Mouse (Mus musculus): ENCODE measurements around the gene Fam189a2. TPM values are rescaled to one million over a fixed set of nuclear protein-coding genes. Genes with fewer than 3 reads are reported as not detected.

Gene Fam189a2
- total and polyA plus RNA-seq, 3 experiments = not detected

- no peak for TF ChIP-seq MAX (IDR thresholded peaks at IDR 0.05; ENCODE audit: low read length)
Observed at GRCm38 (mm10) chr19:23960831-23961447, 69.9 kb downstream of the Fam189a2 start (continued).

- Histone ChIP-seq H3K9ac (ENCODE audit: control insufficient read depth, low read depth, low read length, poor library complexity, severe bottlenecking) (no peak overlapping the region), H3K9me3 (replicated peaks; ENCODE audit: insufficient read depth, low read length) (no peaks in the 10 kb centered on the region), H3K36me3 (ENCODE audit: control insufficient read depth in 1 of 2, insufficient read depth in 2 of 2, low read length in 2 of 2) (no peaks in the 10 kb centered on the region), H3K79me2 (ENCODE audit: control insufficient read depth, insufficient read depth, low read length, poor library complexity) (no peaks in the 10 kb centered on the region), H3K4me3 (ENCODE audit: control insufficient read depth in 1 of 2, insufficient read depth in 1 of 2, low read depth in 2 of 2, low read length in 2 of 2) (no peak overlapping the region), H3K4me1 (ENCODE audit: control insufficient read depth in 1 of 2, insufficient read depth in 2 of 2, low read length in 2 of 2) (no peaks in the 10 kb centered on the region), H3K27me3 (ENCODE audit: control insufficient read depth in 1 of 2, insufficient read depth in 2 of 2, low read length in 2 of 2) (no peaks in the 10 kb centered on the region), H3K27ac (ENCODE audit: control insufficient read depth, low read depth, low read length) (no peak overlapping the region)
- no peak for DNase-seq (ENCODE audit: low read depth, low spot score)
- no peak for TF ChIP-seq JUND (IDR thresholded peaks at IDR 0.05; ENCODE audit: low read depth, low read length)
- TF ChIP-seq ELF1 (IDR thresholded peaks at IDR 0.05; ENCODE audit: low read depth, low read length) = no peak
- no peak for TF ChIP-seq CTCF (IDR thresholded peaks at IDR 0.05 in 2 of 3, conservative IDR thresholded peaks at IDR 0.05 in 1 of 3; ENCODE audit: control insufficient read depth in 1 of 3, insufficient read depth in 1 of 3, low read depth in 2 of 3, low read length in 3 of 3, poor library complexity in 1 of 3, severe bottlenecking in 1 of 3)
- no peak for TF ChIP-seq MYB (IDR thresholded peaks at IDR 0.05; ENCODE audit: low read depth, low read length)
- TF ChIP-seq BHLHE40 (IDR thresholded peaks at IDR 0.05; ENCODE audit: borderline replicate concordance, low read depth, low read length) = no peak
- no peak for TF ChIP-seq CHD2 (IDR thresholded peaks at IDR 0.05; ENCODE audit: low read length)
- TF ChIP-seq NRF1 (IDR thresholded peaks at IDR 0.05; ENCODE audit: insufficient read depth, low read depth, low read length, poor library complexity, severe bottlenecking) = no peak
- no peak for TF ChIP-seq ZMIZ1 (IDR thresholded peaks at IDR 0.05; ENCODE audit: low read depth, low read length)
Observed at GRCm38 (mm10) chr19:23960275-23960674, 70.5 kb downstream of the Fam189a2 start.

GRCm38 (mm10) chr19:23959870-23960269, 70.9 kb downstream of the Fam189a2 start:
- no peak for DNase-seq (ENCODE audit: low read depth, low spot score)
- H3K27ac ChIP-seq (ENCODE audit: control insufficient read depth, low read depth, low read length) = no peak overlapping the region
- no peaks in the 10 kb centered on the region for H3K36me3 ChIP-seq (ENCODE audit: control insufficient read depth in 1 of 2, insufficient read depth in 2 of 2, low read length in 2 of 2)
- no peaks in the 10 kb centered on the region for H3K27me3 ChIP-seq (ENCODE audit: control insufficient read depth in 1 of 2, insufficient read depth in 2 of 2, low read length in 2 of 2)
- no peak overlapping the region for H3K4me3 ChIP-seq (ENCODE audit: control insufficient read depth in 1 of 2, insufficient read depth in 1 of 2, low read depth in 2 of 2, low read length in 2 of 2)
- H3K4me1 ChIP-seq (ENCODE audit: control insufficient read depth in 1 of 2, insufficient read depth in 2 of 2, low read length in 2 of 2) = no peaks in the 10 kb centered on the region
- H3K9me3 ChIP-seq (replicated peaks; ENCODE audit: insufficient read depth, low read length) = no peaks in the 10 kb centered on the region
- no peaks in the 10 kb centered on the region for H3K79me2 ChIP-seq (ENCODE audit: control insufficient read depth, insufficient read depth, low read length, poor library complexity)
- TF ChIP-seq JUND (IDR thresholded peaks at IDR 0.05; ENCODE audit: low read depth, low read length) = no peak
- no peak for TF ChIP-seq USF1 (IDR thresholded peaks at IDR 0.05; ENCODE audit: low read depth, low read length)
- no peak for TF ChIP-seq POLR2AphosphoS5 (IDR thresholded peaks at IDR 0.05; ENCODE audit: borderline replicate concordance, low read depth, low read length)
- no peak for TF ChIP-seq SIN3A (IDR thresholded peaks at IDR 0.05; ENCODE audit: low read length)
- no peak for TF ChIP-seq UBTF (IDR thresholded peaks at IDR 0.05; ENCODE audit: borderline replicate concordance, insufficient read depth, low read depth, low read length)
- TF ChIP-seq MAX (IDR thresholded peaks at IDR 0.05; ENCODE audit: low read length) = no peak
- TF ChIP-seq E2F4 (IDR thresholded peaks at IDR 0.05; ENCODE audit: borderline replicate concordance, low read depth, low read length) = no peak
- TF ChIP-seq RAD21 (IDR thresholded peaks at IDR 0.05; ENCODE audit: low read depth, low read length) = no peak
- no peak for TF ChIP-seq ETS1 (IDR thresholded peaks at IDR 0.05; ENCODE audit: low read depth, low read length)
- no peak for TF ChIP-seq MAZ (IDR thresholded peaks at IDR 0.05; ENCODE audit: low read depth, low read length)
- TF ChIP-seq POLR2A (IDR thresholded peaks at IDR 0.05; ENCODE audit: control insufficient read depth in 1 of 2, insufficient read depth in 1 of 2, low read depth in 1 of 2, low read length in 2 of 2, poor library complexity in 1 of 2) = no peak
- TF ChIP-seq GABPA (IDR thresholded peaks at IDR 0.05; ENCODE audit: low read depth, low read length) = no peak
- no peak for TF ChIP-seq ZNF384 (IDR thresholded peaks at IDR 0.05; ENCODE audit: low read depth, low read length)
- TF ChIP-seq TCF12 (IDR thresholded peaks at IDR 0.05; ENCODE audit: low read depth, low read length) = no peak
- TF ChIP-seq ELF1 (IDR thresholded peaks at IDR 0.05; ENCODE audit: low read depth, low read length) = no peak
- TF ChIP-seq MXI1 (IDR thresholded peaks at IDR 0.05; ENCODE audit: low read depth, low read length) = no peak
- no peak for TF ChIP-seq RCOR1 (IDR thresholded peaks at IDR 0.05; ENCODE audit: low read depth, low read length)
- no peak overlapping the region for H3K9ac ChIP-seq (ENCODE audit: control insufficient read depth, low read depth, low read length, poor library complexity, severe bottlenecking)

Data from MEL (cell line).